ENCODE assay signal across 9 mouse cellular contexts in genomic region chr11:102604777-102605552, GRCm38 (mm10). TPM values are rescaled to one million over a fixed set of nuclear protein-coding genes. Genes with fewer than 3 reads are reported as not detected.
DNase-seq lines count a peak whose midpoint lies in the region; ATAC-seq and TF ChIP-seq lines count a peak whose summit lies in the region.
"Had no signal": no experiment of that assay in that cellular context is flagged by ENCODE, and none has a peak within 500 bp of the region (broad histone marks: within the 10 kb centered on the region; RNA-seq: fewer than 3 reads in every experiment).

No protein-coding gene starts in this region.

- no peak for TF ChIP-seq CTCF in lung, embryonic 14.5 days (IDR thresholded peaks at IDR 0.05; ENCODE audit: low read depth)
- no peak for TF ChIP-seq CTCF in kidney, adult 2 months (conservative IDR thresholded peaks at IDR 0.05; ENCODE audit: insufficient read depth, insufficient read length, low read depth, low read length)

- peak; percentile 63 for DNase-seq in lung, embryonic 14.5 days
- DNase-seq in lung, postnatal 14 days, result no peak
- peak; percentile 58 for DNase-seq in embryo, embryonic 10.5 days (ENCODE audit: low spot score)
- DNase-seq in heart, adult 9 months (ENCODE audit: low spot score in 2 of 2), result peak; percentile 13 to 20
- DNase-seq in kidney, adult 2 months, result peak; percentile 41
- peak; percentile 49 to 54 for DNase-seq in right cerebral cortex, postnatal 10 days (ENCODE audit: low spot score in 2 of 2)
- no peak for DNase-seq in spleen, postnatal 4 days (ENCODE audit: low spot score in 2 of 2)

- under 1% methylated on average over 74 of the region's 74 CpGs for WGBS in lung, embryonic 14.5 days
- WGBS in kidney, adult 2 months, result under 1% methylated on average over 73 of the region's 74 CpGs
- WGBS in lung, embryonic 15.5 days, result under 1% methylated on average over 71 of the region's 74 CpGs

- peaks cover 6% of the 10 kb centered on the region; the same call in 1 of the 2 replicates for H3K4me1 ChIP-seq in lung, embryonic 14.5 days (ENCODE audit: insufficient read depth)
- no peaks in the 10 kb centered on the region for H3K4me1 ChIP-seq in kidney, adult 2 months (ENCODE audit: control insufficient read depth, insufficient read depth, low read length)
- H3K4me1 ChIP-seq in lung, embryonic 15.5 days, result peaks cover 22% of the 10 kb centered on the region

- H3K9ac ChIP-seq in lung, embryonic 14.5 days, result peak overlapping the region; percentile 96
- H3K9ac ChIP-seq in lung, embryonic 15.5 days, result peak overlapping the region; percentile 89

- H3K27me3 ChIP-seq in lung, embryonic 14.5 days (ENCODE audit: insufficient read depth, low read length), result no peaks in the 10 kb centered on the region; the same call in 1 of the 2 replicates
- H3K27me3 ChIP-seq in kidney, adult 2 months (replicated peaks; ENCODE audit: control insufficient read depth, insufficient read depth, low read length), result no peaks in the 10 kb centered on the region; the same call in 1 of the 2 replicates
- peaks cover 11% of the 10 kb centered on the region for H3K27me3 ChIP-seq in lung, embryonic 15.5 days

- TF ChIP-seq POLR2A in kidney, adult 2 months (IDR thresholded peaks at IDR 0.05; ENCODE audit: low read depth, low read length), result no peak

- peak overlapping the region; percentile 99 for H3K27ac ChIP-seq in lung, embryonic 14.5 days (ENCODE audit: low read depth)
- H3K27ac ChIP-seq in kidney, adult 2 months (ENCODE audit: insufficient read depth, low read depth, low read length), result no peak overlapping the region
- H3K27ac ChIP-seq in lung, embryonic 15.5 days, result peak overlapping the region; percentile 98
- H3K27ac ChIP-seq: macrophage had no signal

- peaks cover 7% of the 10 kb centered on the region for H3K36me3 ChIP-seq in lung, embryonic 14.5 days (ENCODE audit: insufficient read depth)
- no peaks in the 10 kb centered on the region for H3K36me3 ChIP-seq in kidney, adult 2 months (ENCODE audit: control insufficient read depth, insufficient read depth, low read length)
- H3K36me3 ChIP-seq in lung, embryonic 15.5 days, result no peaks in the 10 kb centered on the region

- H3K4me3 ChIP-seq in lung, embryonic 14.5 days (ENCODE audit: low read depth, low read length), result peak overlapping the region; percentile 89
- peak overlapping the region; percentile 88 for H3K4me3 ChIP-seq in kidney, adult 2 months (ENCODE audit: insufficient read depth, low read depth, low read length)
- H3K4me3 ChIP-seq in lung, embryonic 15.5 days, result peak overlapping the region; percentile 60

- ATAC-seq in lung, embryonic 14.5 days (ENCODE audit: insufficient read depth), result peak; percentile 12
- peak; percentile 24 for ATAC-seq in lung, embryonic 15.5 days (ENCODE audit: borderline replicate concordance, extremely low read depth, low FRiP score, low TSS enrichment)

- peak overlapping the region; percentile 80 for H3K4me2 ChIP-seq in lung, embryonic 14.5 days
- H3K4me2 ChIP-seq in lung, embryonic 15.5 days, result peak overlapping the region; percentile 81

- H3K9me3 ChIP-seq in lung, embryonic 14.5 days (ENCODE audit: low read depth, low read length), result no peaks in the 10 kb centered on the region
- H3K9me3 ChIP-seq in lung, embryonic 15.5 days, result no peaks in the 10 kb centered on the region

RNA-seq across cellular contexts. Expression of gene Fzd2, which starts 0.8 kb away (rescaled TPM):
- polyA plus RNA-seq in lung, embryonic 14.5 days (2014; fragmentation: Nextera tagmentation; extraction: Ambion mirVana), result 40.0 and 42.9 TPM in 2 replicates
- 8.5 and 12.2 TPM in 2 replicates for polyA plus RNA-seq in kidney, adult 2 months (2012; rRNA removed)
- 35.9 and 38.1 TPM in 2 replicates for polyA plus RNA-seq in lung, embryonic 15.5 days (2015; fragmentation: Nextera tagmentation; extraction: Ambion mirVana)
- polyA plus RNA-seq: macrophage had no signal

RNA-seq across cellular contexts. Expression of gene Gm11627, which starts 25.7 kb away (rescaled TPM):
- 14.3 and 15.3 TPM in 2 replicates for polyA plus RNA-seq in lung, embryonic 14.5 days (2014; fragmentation: Nextera tagmentation; extraction: Ambion mirVana)
- polyA plus RNA-seq in kidney, adult 2 months (2012; rRNA removed), result 0.59 and 0.68 TPM in 2 replicates
- 16.1 and 20.3 TPM in 2 replicates for polyA plus RNA-seq in lung, embryonic 15.5 days (2015; fragmentation: Nextera tagmentation; extraction: Ambion mirVana)
- polyA plus RNA-seq: macrophage had no signal

RNA-seq across cellular contexts. Expression of gene Gpatch8, which starts 48.8 kb away (rescaled TPM):
- 47.0 and 49.4 TPM in 2 replicates for polyA plus RNA-seq in lung, embryonic 14.5 days (2014; fragmentation: Nextera tagmentation; extraction: Ambion mirVana)
- polyA plus RNA-seq in kidney, adult 2 months (2012; rRNA removed), result 11.6 and 12.4 TPM in 2 replicates
- polyA plus RNA-seq in lung, embryonic 15.5 days (2015; fragmentation: Nextera tagmentation; extraction: Ambion mirVana), result 44.6 and 49.7 TPM in 2 replicates

RNA-seq across cellular contexts. Expression of gene Meioc, which starts 58.6 kb away (rescaled TPM):
- 0.22 and 0.64 TPM in 2 replicates for polyA plus RNA-seq in lung, embryonic 14.5 days (2014; fragmentation: Nextera tagmentation; extraction: Ambion mirVana)
- not detected in 2 replicates for polyA plus RNA-seq in kidney, adult 2 months (2012; rRNA removed)
- 0.20 and 0.24 TPM in 2 replicates for polyA plus RNA-seq in lung, embryonic 15.5 days (2015; fragmentation: Nextera tagmentation; extraction: Ambion mirVana)
- polyA plus RNA-seq: macrophage had no signal

Comparison
In these comparisons a context has a peak if more than half of its experiments do, and no peak if none do; other contexts are left out.
1. DNase-seq: peak in lung, embryonic 14.5 days (single experiment), embryo, embryonic 10.5 days (single experiment), heart, adult 9 months (2 of 2), kidney, adult 2 months (single experiment) and right cerebral cortex, postnatal 10 days (2 of 2); none in lung, postnatal 14 days (single experiment) and spleen, postnatal 4 days (0 of 2).
2. Peak in every context shown above with its lines, with median percentiles within 50 percentile points of each other: H3K4me3 ChIP-seq.